Mouse (Mus musculus) mouse embryonic stem cell (cell line): ENCODE results near the gene Arpc1a.
"Not testable (repeated sequence)": the region's sequence is repeated elsewhere in the genome, so short reads cannot be mapped to it uniquely, and the experiment has no call there.

Experiments used
- in situ Hi-C, 2 experiments: fragments of 300-500 bp; cut with MboI; formaldehyde crosslinking; loops; 1 replicate in 1 of 2; 3 replicates in 1 of 2; pipeline ENCODE4 v1.14.3; 2019 to 2020; ENCODE audit warnings: low sequenced_read_pairs in 2 of 2, low pct_unique_long_range_greater_than_20kb in 1 of 2, mixed read lengths in 1 of 2; ENCODE audit not compliant: unreplicated experiment in 1 of 2

Arpc1a gene

GRCm38 (mm10) chr5:145129773-145130172 lies 46.1 kb downstream of the Arpc1a start:
- in situ Hi-C loops, result not testable (repeated sequence)

GRCm38 (mm10) chr5:145130191-145130590 lies 46.6 kb downstream of the Arpc1a start:
- in situ Hi-C loops, result no loop called here

- in situ Hi-C loops, result no loop called here
These were observed 47.4 kb downstream of the Arpc1a start for GRCm38 (mm10) chr5:145130995-145131394.

GRCm38 (mm10) chr5:145133275-145133674 lies 49.6 kb downstream of the Arpc1a start:
- in situ Hi-C loops, result not testable (repeated sequence)

- in situ Hi-C loops, result no loop called here
These were observed 55.2 kb downstream of the Arpc1a start for GRCm38 (mm10) chr5:145138836-145139235.

GRCm38 (mm10) chr5:145139571-145140519 lies 56.2 kb downstream of the Arpc1a start, which contains the start of the genes Pdap1 and Bud31:
TSS of gene Pdap1 (minus strand) at chr5:145140238.
TSS of gene Bud31 (plus strand) at chr5:145140362.
- in situ Hi-C loops, result no loop called here

GRCm38 (mm10) chr5:145140611-145141010 lies 57.0 kb downstream of the Arpc1a start:
- in situ Hi-C loops, result no loop called here

- in situ Hi-C loops, result no loop called here
These were observed 64.1 kb downstream of the Arpc1a start for GRCm38 (mm10) chr5:145147748-145148147.

GRCm38 (mm10) chr5:145149294-145149693 lies 65.7 kb downstream of the Arpc1a start:
- in situ Hi-C loops, result no loop called here

GRCm38 (mm10) chr5:145152690-145153089 lies 69.1 kb downstream of the Arpc1a start:
- in situ Hi-C loops, result no loop called here
